Mouse (Mus musculus) midbrain, embryonic 11.5 days (tissue): ENCODE data around the gene Gp1ba. TPM values are rescaled to one million over a fixed set of nuclear protein-coding genes. Genes with fewer than 3 reads are reported as not detected.

ENCODE experiments used
- ATAC-seq: fragments of 200-750 bp; cut with Nextera tagmentation; 2 replicates; pipeline ENCODE4 v1.8.0; 2017; ENCODE audit warnings: moderate TSS enrichment, moderate library complexity; ENCODE audit not compliant: low FRiP score
- DNase-seq: peaks from one replicate; pipeline ENCODE4 v3.0.0; 2015; ENCODE audit warnings: low spot score; ENCODE audit errors: missing footprints
- H3K27ac ChIP-seq: fragments of 300-500 bp; sonication (generic); 2 replicates; pipeline ENCODE4 v1.5.1; 2014; ENCODE audit warnings: low read depth, low read length
- H3K27me3 ChIP-seq: fragments of 300-500 bp; sonication (generic); 2 replicates; pipeline ENCODE4 v1.6.1; 2014; ENCODE audit warnings: mild to moderate bottlenecking, low read length, moderate library complexity, mixed read lengths; ENCODE audit not compliant: control insufficient read depth, insufficient read depth
- H3K36me3 ChIP-seq: fragments of 300-500 bp; sonication (generic); 2 replicates; pipeline ENCODE4 v1.6.1; 2014; ENCODE audit warnings: mild to moderate bottlenecking, low read length, moderate library complexity, mixed read lengths; ENCODE audit not compliant: control insufficient read depth, insufficient read depth
- H3K4me1 ChIP-seq: fragments of 300-500 bp; sonication (generic); 2 replicates; pipeline ENCODE4 v1.6.1; 2014; ENCODE audit warnings: low read length; ENCODE audit not compliant: control insufficient read depth, insufficient read depth
- H3K4me2 ChIP-seq: fragments of 300-500 bp; sonication (generic); 2 replicates; pipeline ENCODE4 v1.6.1; 2014; ENCODE audit warnings: mild to moderate bottlenecking, moderate library complexity
- H3K4me3 ChIP-seq: fragments of 300-500 bp; sonication (generic); 2 replicates; pipeline ENCODE4 v1.5.1; 2014; ENCODE audit warnings: low read depth, low read length
- H3K9ac ChIP-seq: fragments of 300-500 bp; sonication (generic); 2 replicates; pipeline ENCODE4 v1.6.1; 2014; ENCODE audit warnings: low read length
- H3K9me3 ChIP-seq: fragments of 300-500 bp; sonication (generic); 2 replicates; pipeline ENCODE4 v1.6.1; 2016; ENCODE audit warnings: low read length; ENCODE audit not compliant: control insufficient read depth
- WGBS: fragments of 180-500 bp; shearing (Covaris S2); extraction: QIAGEN DNeasy Blood & Tissue Kit; methylation state at CpG from one replicate; pipeline ENCODE4 v1.1.7; 2014; 5-methylcytosine and 5-hydroxymethylcytosine counted together
- polyA plus RNA-seq: library from polyadenylated mRNA; unstranded; fragments of >200 nt; fragmentation: Nextera tagmentation; extraction: Ambion mirVana; gene quantifications from 2 replicates; pipeline ENCODE4 v1.2.1, GENCODE M21; 2014

Gp1ba gene
- polyA plus RNA-seq, 1 experiment from 2014 or later: 0.81 TPM

GRCm38 (mm10) chr11:70663101-70663500, 24.2 kb downstream of the Gp1ba start:
- no peak overlapping the region for H3K4me2 ChIP-seq
- H3K36me3 ChIP-seq: peaks cover 14% of the 10 kb centered on the region
- ATAC-seq (no peak), DNase-seq (no peak)
- H3K4me3 ChIP-seq: no peak overlapping the region
- H3K9ac ChIP-seq: no peak overlapping the region
- H3K9me3 ChIP-seq: no peaks in the 10 kb centered on the region
- WGBS: 90% methylated on average over 8 of the region's 8 CpGs
- no peak overlapping the region for H3K27ac ChIP-seq
- H3K27me3 ChIP-seq: no peaks in the 10 kb centered on the region
- peaks cover 5% of the 10 kb centered on the region; the same call in 1 of the 2 replicates for H3K4me1 ChIP-seq

- peaks cover 7% of the 10 kb centered on the region; the same call in 1 of the 2 replicates for H3K4me1 ChIP-seq
- WGBS: 95% methylated on average over 6 of the region's 6 CpGs
These were observed 25.0 kb downstream of the Gp1ba start for GRCm38 (mm10) chr11:70663957-70664356.

DNA sequence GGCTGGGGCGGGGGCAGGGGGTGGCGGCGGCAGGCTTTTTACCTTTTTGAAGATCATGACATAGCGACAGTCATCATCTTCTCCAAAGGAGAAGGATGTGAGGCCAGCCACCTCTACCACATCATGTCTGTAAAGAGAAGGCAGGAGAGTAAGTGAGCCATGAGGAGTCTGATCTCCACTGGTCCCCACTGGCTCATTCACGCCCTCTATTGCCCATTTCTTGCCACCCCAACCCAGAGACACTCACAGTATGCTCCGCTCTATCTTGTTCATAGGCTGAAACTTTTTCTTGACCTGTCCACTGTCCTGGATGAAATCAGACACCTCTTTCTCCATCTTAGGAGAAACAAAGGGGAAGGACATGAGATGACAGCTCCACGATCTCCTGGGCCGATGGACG, 25.8 kb downstream of the Gp1ba start:
- H3K4me2 ChIP-seq: no peak overlapping the region
- no peaks in the 10 kb centered on the region for H3K9me3 ChIP-seq
- H3K9ac ChIP-seq: no peak overlapping the region
- WGBS: 95% methylated on average over 9 of the region's 9 CpGs
- peaks cover 14% of the 10 kb centered on the region for H3K36me3 ChIP-seq
- DNase-seq: no peak
- no peaks in the 10 kb centered on the region for H3K27me3 ChIP-seq
- H3K4me3 ChIP-seq: no peak overlapping the region
- no peak for ATAC-seq
- peaks cover 7% of the 10 kb centered on the region; the same call in 1 of the 2 replicates for H3K4me1 ChIP-seq
- H3K27ac ChIP-seq: no peak overlapping the region

More at GRCm38 (mm10) chr11:70663957-70664356, 25.0 kb downstream of the Gp1ba start:
- DNase-seq: no peak
- no peak overlapping the region for H3K4me3 ChIP-seq
- no peaks in the 10 kb centered on the region for H3K27me3 ChIP-seq
- no peak overlapping the region for H3K4me2 ChIP-seq
- peaks cover 14% of the 10 kb centered on the region for H3K36me3 ChIP-seq
- H3K9me3 ChIP-seq: no peaks in the 10 kb centered on the region
- ATAC-seq: no peak
- H3K27ac ChIP-seq: no peak overlapping the region
- no peak overlapping the region for H3K9ac ChIP-seq

DNA sequence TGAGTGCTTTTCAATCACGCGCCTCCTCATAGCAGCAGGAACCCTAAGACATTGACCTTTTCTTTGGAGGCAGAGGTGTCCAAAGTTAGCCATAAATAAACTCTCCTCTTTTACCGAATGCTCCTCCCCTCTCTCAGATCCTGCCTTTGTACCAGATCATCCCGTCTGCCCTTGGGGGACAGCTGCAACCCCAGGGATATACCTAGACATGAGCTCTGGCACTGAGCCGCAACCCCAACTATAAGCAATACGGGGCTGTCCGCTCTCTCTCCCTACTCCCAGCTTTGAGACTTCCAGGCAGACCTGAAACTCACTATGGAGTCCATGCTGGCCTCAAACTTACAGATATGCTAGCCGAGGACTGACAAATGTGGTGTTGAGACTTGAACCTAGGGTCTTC, 27.8 kb downstream of the Gp1ba start:
- no peak overlapping the region for H3K4me3 ChIP-seq
- ATAC-seq (no peak), DNase-seq (no peak)
- H3K36me3 ChIP-seq: peaks cover 15% of the 10 kb centered on the region
- H3K27ac ChIP-seq: no peak overlapping the region
- no peak overlapping the region for H3K9ac ChIP-seq
- H3K4me1 ChIP-seq: peaks cover 19% of the 10 kb centered on the region
- 96% methylated on average over 8 of the region's 8 CpGs for WGBS
- no peaks in the 10 kb centered on the region for H3K27me3 ChIP-seq
- no peak overlapping the region for H3K4me2 ChIP-seq
- no peaks in the 10 kb centered on the region for H3K9me3 ChIP-seq

- 79% methylated on average over 14 of the region's 14 CpGs for WGBS
- H3K4me3 ChIP-seq: peak overlapping the region; percentile 58; the same call in 1 of the 2 replicates
- ATAC-seq (no peak), DNase-seq (no peak)
- H3K27me3 ChIP-seq: no peaks in the 10 kb centered on the region
- peaks cover 19% of the 10 kb centered on the region for H3K4me1 ChIP-seq
- H3K9me3 ChIP-seq: no peaks in the 10 kb centered on the region
- H3K27ac ChIP-seq: no peak overlapping the region
- H3K4me2 ChIP-seq: peak overlapping the region; percentile 97
- peaks cover 16% of the 10 kb centered on the region for H3K36me3 ChIP-seq
- peak overlapping the region; percentile 53; the same call in 1 of the 2 replicates for H3K9ac ChIP-seq
These were observed 28.6 kb downstream of the Gp1ba start for GRCm38 (mm10) chr11:70667271-70668150.

- H3K27ac ChIP-seq: peak overlapping the region; percentile 55; the same call in 1 of the 2 replicates
- peaks cover 19% of the 10 kb centered on the region for H3K4me1 ChIP-seq
- H3K9ac ChIP-seq: peak overlapping the region; percentile 53; the same call in 1 of the 2 replicates
- peak overlapping the region; percentile 58 for H3K4me3 ChIP-seq
- ATAC-seq (peak; percentile 47), DNase-seq (peak; percentile 97)
- H3K36me3 ChIP-seq: peaks cover 11% of the 10 kb centered on the region
- H3K27me3 ChIP-seq: no peaks in the 10 kb centered on the region
- WGBS: 2% methylated on average over 15 of the region's 15 CpGs
- peak overlapping the region; percentile 97 for H3K4me2 ChIP-seq
- no peaks in the 10 kb centered on the region for H3K9me3 ChIP-seq
These were observed 29.4 kb downstream of the Gp1ba start for GRCm38 (mm10) chr11:70668335-70668770.

DNA sequence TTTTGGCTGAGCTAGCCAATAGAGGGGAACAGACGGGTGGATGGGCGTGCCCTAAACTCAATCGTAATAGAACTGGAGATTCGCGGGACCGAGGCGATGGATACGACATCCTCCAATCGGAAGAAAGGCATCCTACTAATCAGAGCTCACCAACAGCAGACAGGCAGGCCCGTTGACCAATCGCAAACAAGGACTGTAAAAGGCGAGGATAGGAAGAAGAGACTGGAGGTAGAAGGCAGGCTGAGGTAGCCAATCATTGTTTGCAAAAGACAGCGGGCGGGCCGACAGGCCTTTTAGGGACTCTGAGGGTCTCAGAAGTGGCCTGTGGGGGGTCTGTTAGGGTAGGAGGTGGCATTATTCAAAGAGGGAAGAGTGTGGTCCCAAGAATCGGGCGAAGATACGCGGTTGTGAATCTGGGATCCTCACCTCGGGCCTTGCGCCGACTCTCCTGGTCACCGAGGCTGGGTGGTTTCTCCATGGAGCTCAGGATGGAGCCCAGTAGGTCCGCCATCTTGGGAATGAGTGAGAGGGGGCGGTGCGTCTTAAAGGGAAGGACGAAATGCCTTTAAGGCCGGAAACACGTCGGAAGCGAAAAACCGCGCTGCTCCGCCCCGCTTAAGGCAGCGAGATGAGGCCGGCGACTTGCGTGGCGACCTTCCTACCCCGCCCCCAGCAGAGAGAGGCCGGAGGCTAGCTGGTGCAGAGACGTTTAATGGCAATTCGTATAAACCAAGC, 30.0 kb downstream of the Gp1ba start, which contains the start of gene Spag7:
TSS of gene Spag7 (minus strand) at position 646 of the 735 bp plus-strand sequence.
- ATAC-seq (peak; percentile 94), DNase-seq (peak; percentile 100)
- peak within 1 kb of the TSS; percentile 97 for H3K4me2 ChIP-seq
- H3K4me3 ChIP-seq: peak within 1 kb of the TSS; percentile 58
- WGBS: under 1% methylated on average over 44 of the region's 44 CpGs
- H3K9me3 ChIP-seq: no peaks in the 10 kb centered on the region
- H3K27me3 ChIP-seq: no peaks in the 10 kb centered on the region
- H3K36me3 ChIP-seq: peaks cover 11% of the 10 kb centered on the region
- peaks cover 19% of the 10 kb centered on the region for H3K4me1 ChIP-seq
- peak within 1 kb of the TSS; percentile 87 for H3K9ac ChIP-seq
- H3K27ac ChIP-seq: peak within 1 kb of the TSS; percentile 94

GRCm38 (mm10) chr11:70669582-70670345, 30.8 kb downstream of the Gp1ba start:
- Histone ChIP-seq H3K27me3 (no peaks in the 10 kb centered on the region), H3K4me2 (peak overlapping the region; percentile 97), H3K4me1 (peaks cover 19% of the 10 kb centered on the region), H3K9me3 (no peaks in the 10 kb centered on the region), H3K36me3 (0 out of 2 replicates have a peak, but pooled peaks cover 7% of the 10 kb centered on the region), H3K9ac (peak overlapping the region; percentile 87), H3K27ac (peak overlapping the region; percentile 94), H3K4me3 (peak overlapping the region; percentile 58)
- WGBS: under 1% methylated on average over 31 of the region's 31 CpGs
- ATAC-seq: peak; percentile 36
- peak; percentile 97 for DNase-seq
